Mouse (Mus musculus): Measurements from ENCODE around the gene Sgsm3. TPM values are rescaled to one million over a fixed set of nuclear protein-coding genes. Genes with fewer than 3 reads are reported as not detected.

Gene Sgsm3
- polyA plus RNA-seq, 1 experiment from 2014 or later: 45.1 TPM

GRCm38 (mm10) chr15:80988331-80988730 lies 10.8 kb downstream of the Sgsm3 start:
- Histone ChIP-seq H3K9me3 (no peaks in the 10 kb centered on the region), H3K4me3 (no peak overlapping the region), H3K36me3 (no peaks in the 10 kb centered on the region), H3K27ac (no peak overlapping the region), H3K4me2 (no peak overlapping the region), H3K4me1 (peaks cover 5% of the 10 kb centered on the region; the same call in 1 of the 2 replicates), H3K9ac (no peak overlapping the region), H3K27me3 (no peaks in the 10 kb centered on the region)
- WGBS: 27% methylated on average over 1 of the region's 1 CpGs
- ATAC-seq (ENCODE audit: borderline replicate concordance, extremely low read depth, low FRiP score, low TSS enrichment): no peak

- no peak overlapping the region for H3K9ac ChIP-seq
- H3K4me1 ChIP-seq: peaks cover 5% of the 10 kb centered on the region; the same call in 1 of the 2 replicates
- no peaks in the 10 kb centered on the region for H3K27me3 ChIP-seq
- WGBS: 44% methylated on average over 3 of the region's 3 CpGs
- no peaks in the 10 kb centered on the region for H3K9me3 ChIP-seq
- peak overlapping the region; percentile 43; the same call in 1 of the 2 replicates for H3K27ac ChIP-seq
- H3K4me2 ChIP-seq: no peak overlapping the region
- H3K36me3 ChIP-seq: no peaks in the 10 kb centered on the region
- no peak; the same call in 1 of the 2 replicates for ATAC-seq (ENCODE audit: borderline replicate concordance, extremely low read depth, low FRiP score, low TSS enrichment)
- H3K4me3 ChIP-seq: no peak overlapping the region
Measured at GRCm38 (mm10) chr15:80989712-80990111, 12.1 kb downstream of the Sgsm3 start.

- Histone ChIP-seq H3K4me1 (peaks cover 8% of the 10 kb centered on the region), H3K36me3 (no peaks in the 10 kb centered on the region), H3K4me3 (no peak overlapping the region), H3K9me3 (no peaks in the 10 kb centered on the region), H3K27ac (peak overlapping the region; percentile 64; the same call in 1 of the 2 replicates), H3K9ac (no peak overlapping the region), H3K4me2 (no peak overlapping the region), H3K27me3 (no peaks in the 10 kb centered on the region)
- 76% methylated on average over 5 of the region's 5 CpGs for WGBS
- no peak for ATAC-seq (ENCODE audit: borderline replicate concordance, extremely low read depth, low FRiP score, low TSS enrichment)
Measured at GRCm38 (mm10) chr15:80994959-80995358, 17.4 kb downstream of the Sgsm3 start.

- 0 out of 2 replicates have a peak overlapping the region, but pooled peaks have one; percentile 13 for H3K4me2 ChIP-seq
- ATAC-seq (ENCODE audit: borderline replicate concordance, extremely low read depth, low FRiP score, low TSS enrichment): peak; percentile 88; the same call in 1 of the 2 replicates
- H3K27me3 ChIP-seq: no peaks in the 10 kb centered on the region
- no peak overlapping the region for H3K9ac ChIP-seq
- H3K9me3 ChIP-seq: no peaks in the 10 kb centered on the region
- H3K4me1 ChIP-seq: peaks cover 15% of the 10 kb centered on the region
- H3K27ac ChIP-seq: peak overlapping the region; percentile 66
- H3K36me3 ChIP-seq: no peaks in the 10 kb centered on the region
- 46% methylated on average over 6 of the region's 6 CpGs for WGBS
- no peak overlapping the region for H3K4me3 ChIP-seq
Measured at GRCm38 (mm10) chr15:80996090-80996835, 18.7 kb downstream of the Sgsm3 start.

GRCm38 (mm10) chr15:80997077-80997476 lies 19.5 kb downstream of the Sgsm3 start:
- peak overlapping the region; percentile 66 for H3K27ac ChIP-seq
- H3K9ac ChIP-seq: no peak overlapping the region
- no peaks in the 10 kb centered on the region for H3K9me3 ChIP-seq
- H3K4me1 ChIP-seq: peaks cover 15% of the 10 kb centered on the region
- H3K4me3 ChIP-seq: no peak overlapping the region
- H3K27me3 ChIP-seq: no peaks in the 10 kb centered on the region
- no peak for ATAC-seq (ENCODE audit: borderline replicate concordance, extremely low read depth, low FRiP score, low TSS enrichment)
- WGBS: 31% methylated on average over 1 of the region's 1 CpGs
- H3K36me3 ChIP-seq: no peaks in the 10 kb centered on the region
- H3K4me2 ChIP-seq: no peak overlapping the region

GRCm38 (mm10) chr15:81000419-81001138 lies 23.0 kb downstream of the Sgsm3 start:
- Histone ChIP-seq H3K27me3 (no peaks in the 10 kb centered on the region), H3K36me3 (peaks cover 4% of the 10 kb centered on the region; the same call in 1 of the 2 replicates), H3K4me1 (peaks cover 15% of the 10 kb centered on the region), H3K27ac (no peak overlapping the region), H3K9ac (peak overlapping the region; percentile 3; the same call in 1 of the 2 replicates), H3K4me2 (no peak overlapping the region), H3K9me3 (no peaks in the 10 kb centered on the region), H3K4me3 (no peak overlapping the region)
- WGBS: 26% methylated on average over 3 of the region's 4 CpGs
- ATAC-seq (ENCODE audit: borderline replicate concordance, extremely low read depth, low FRiP score, low TSS enrichment): no peak

- ATAC-seq (ENCODE audit: borderline replicate concordance, extremely low read depth, low FRiP score, low TSS enrichment): no peak
- Histone ChIP-seq H3K4me3 (no peak overlapping the region), H3K9me3 (no peaks in the 10 kb centered on the region), H3K27me3 (no peaks in the 10 kb centered on the region), H3K27ac (no peak overlapping the region), H3K9ac (no peak overlapping the region), H3K36me3 (peaks cover 15% of the 10 kb centered on the region), H3K4me1 (no peaks in the 10 kb centered on the region), H3K4me2 (no peak overlapping the region)
- WGBS: 81% methylated on average over 10 of the region's 10 CpGs
Measured at GRCm38 (mm10) chr15:81006127-81006735, 28.7 kb downstream of the Sgsm3 start.

GRCm38 (mm10) chr15:81007339-81007738 lies 29.8 kb downstream of the Sgsm3 start:
- no peaks in the 10 kb centered on the region for H3K4me1 ChIP-seq
- H3K4me3 ChIP-seq: no peak overlapping the region
- WGBS: 94% methylated on average over 9 of the region's 9 CpGs
- no peaks in the 10 kb centered on the region for H3K9me3 ChIP-seq
- H3K27me3 ChIP-seq: no peaks in the 10 kb centered on the region
- no peak overlapping the region for H3K27ac ChIP-seq
- H3K9ac ChIP-seq: no peak overlapping the region
- H3K4me2 ChIP-seq: no peak overlapping the region
- ATAC-seq (ENCODE audit: borderline replicate concordance, extremely low read depth, low FRiP score, low TSS enrichment): no peak
- H3K36me3 ChIP-seq: peaks cover 25% of the 10 kb centered on the region

- Histone ChIP-seq H3K27me3 (no peaks in the 10 kb centered on the region), H3K4me1 (no peaks in the 10 kb centered on the region), H3K4me3 (no peak overlapping the region), H3K9me3 (no peaks in the 10 kb centered on the region), H3K36me3 (peaks cover 30% of the 10 kb centered on the region), H3K27ac (no peak overlapping the region), H3K4me2 (no peak overlapping the region), H3K9ac (no peak overlapping the region)
- no peak for ATAC-seq (ENCODE audit: borderline replicate concordance, extremely low read depth, low FRiP score, low TSS enrichment)
- WGBS: 86% methylated on average over 8 of the region's 8 CpGs
Measured at GRCm38 (mm10) chr15:81007905-81008304, 30.3 kb downstream of the Sgsm3 start.

- H3K4me1 ChIP-seq: no peaks in the 10 kb centered on the region
- no peak overlapping the region for H3K9ac ChIP-seq
- H3K27ac ChIP-seq: no peak overlapping the region
- H3K9me3 ChIP-seq: no peaks in the 10 kb centered on the region
- H3K36me3 ChIP-seq: peaks cover 34% of the 10 kb centered on the region
- no peak for ATAC-seq (ENCODE audit: borderline replicate concordance, extremely low read depth, low FRiP score, low TSS enrichment)
- H3K4me2 ChIP-seq: no peak overlapping the region
- no peak overlapping the region for H3K4me3 ChIP-seq
- WGBS: 49% methylated on average over 10 of the region's 10 CpGs
- no peaks in the 10 kb centered on the region for H3K27me3 ChIP-seq
Measured at GRCm38 (mm10) chr15:81008689-81009123, 31.1 kb downstream of the Sgsm3 start.

GRCm38 (mm10) chr15:81010114-81010513 lies 32.5 kb downstream of the Sgsm3 start:
- Histone ChIP-seq H3K4me3 (no peak overlapping the region), H3K9me3 (no peaks in the 10 kb centered on the region), H3K27me3 (no peaks in the 10 kb centered on the region), H3K27ac (no peak overlapping the region), H3K4me1 (no peaks in the 10 kb centered on the region), H3K9ac (no peak overlapping the region), H3K36me3 (peaks cover 47% of the 10 kb centered on the region), H3K4me2 (no peak overlapping the region)
- ATAC-seq (ENCODE audit: borderline replicate concordance, extremely low read depth, low FRiP score, low TSS enrichment): no peak
- 70% methylated on average over 7 of the region's 7 CpGs for WGBS

Data from lung, embryonic 15.5 days (tissue).